Mouse (Mus musculus): ENCODE measurements around the gene Gm9508. TPM values are rescaled to one million over a fixed set of nuclear protein-coding genes. Genes with fewer than 3 reads are reported as not detected.
"Not testable (repeated sequence)": the region's sequence is repeated elsewhere in the genome, so short reads cannot be mapped to it uniquely, and the experiment has no call there.

Gene Gm9508
- polyA plus RNA-seq, 1 experiment from 2014 or later: not detected

- H3K4me3 ChIP-seq: no peak overlapping the region
- H3K27ac ChIP-seq: no peak overlapping the region
- no peak for ATAC-seq (ENCODE audit: insufficient number of reproducible peaks, low FRiP score, low TSS enrichment, low read depth)
- H3K4me1 ChIP-seq: no peaks in the 10 kb centered on the region
- no peaks in the 10 kb centered on the region for H3K36me3 ChIP-seq
- H3K27me3 ChIP-seq: no peaks in the 10 kb centered on the region
- 80% methylated on average over 3 of the region's 3 CpGs for WGBS
- no peak overlapping the region for H3K4me2 ChIP-seq
- no peaks in the 10 kb centered on the region; the same call in 1 of the 2 replicates for H3K9me3 ChIP-seq
- H3K9ac ChIP-seq: no peak overlapping the region
Observed at GRCm38 (mm10) chr10:77709831-77710230, 12.8 kb upstream of the Gm9508 start.

- H3K9ac ChIP-seq: no peak within 1 kb of the TSS
- no peaks in the 10 kb centered on the region for H3K27me3 ChIP-seq
- peaks cover 3% of the 10 kb centered on the region; the same call in 1 of the 2 replicates for H3K9me3 ChIP-seq
- no peak for ATAC-seq (ENCODE audit: insufficient number of reproducible peaks, low FRiP score, low TSS enrichment, low read depth)
- 93% methylated on average over 1 of the region's 1 CpGs for WGBS
- no peaks in the 10 kb centered on the region for H3K4me1 ChIP-seq
- H3K36me3 ChIP-seq: no peaks in the 10 kb centered on the region
- no peak within 1 kb of the TSS for H3K4me2 ChIP-seq
- no peak within 1 kb of the TSS for H3K4me3 ChIP-seq
- no peak within 1 kb of the TSS for H3K27ac ChIP-seq
Observed at GRCm38 (mm10) chr10:77706326-77706725, 9.3 kb upstream of the Gm9508 start, which contains the start of gene Gm10272. Gene Gm10272 (plus strand): TSS chr10:77706626.

GRCm38 (mm10) chr10:77690356-77690807, 6.7 kb downstream of the Gm9508 start, which contains the start of gene Gm19402:
Gene Gm19402 (minus strand): TSS chr10:77690757.
- 74% methylated on average over 3 of the region's 3 CpGs for WGBS
- not testable (repeated sequence) for H3K36me3 ChIP-seq; ATAC-seq (ENCODE audit: insufficient number of reproducible peaks, low FRiP score, low TSS enrichment, low read depth); H3K27ac ChIP-seq; H3K4me2 ChIP-seq; H3K9ac ChIP-seq; H3K9me3 ChIP-seq; H3K4me3 ChIP-seq
- Histone ChIP-seq H3K4me1 (peaks cover 12% of the 10 kb centered on the region; the same call in 1 of the 2 replicates), H3K27me3 (peaks cover 26% of the 10 kb centered on the region)

GRCm38 (mm10) chr10:77687021-77687420, 10.0 kb downstream of the Gm9508 start:
- peaks cover 11% of the 10 kb centered on the region; the same call in 1 of the 2 replicates for H3K4me1 ChIP-seq
- H3K4me2 ChIP-seq: 0 out of 2 replicates have a peak overlapping the region, but pooled peaks have one; percentile 24
- H3K9me3 ChIP-seq: no peaks in the 10 kb centered on the region
- peak overlapping the region; percentile 12 for H3K4me3 ChIP-seq
- WGBS: 18% methylated on average over 10 of the region's 10 CpGs
- peaks cover 32% of the 10 kb centered on the region for H3K27me3 ChIP-seq
- H3K9ac ChIP-seq: no peak overlapping the region
- H3K27ac ChIP-seq: 0 out of 2 replicates have a peak overlapping the region, but pooled peaks have one; percentile 12
- H3K36me3 ChIP-seq: no peaks in the 10 kb centered on the region
- ATAC-seq (ENCODE audit: insufficient number of reproducible peaks, low FRiP score, low TSS enrichment, low read depth): no peak

GRCm38 (mm10) chr10:77685895-77686664, 11.0 kb downstream of the Gm9508 start, which contains the start of gene Tspear:
Gene Tspear (plus strand): TSS chr10:77686569.
- Histone ChIP-seq H3K4me3 (peak within 1 kb of the TSS; percentile 12), H3K27ac (peak within 1 kb of the TSS; percentile 61), H3K4me2 (peak within 1 kb of the TSS; percentile 24), H3K36me3 (no peaks in the 10 kb centered on the region), H3K4me1 (peaks cover 11% of the 10 kb centered on the region; the same call in 1 of the 2 replicates), H3K9ac (no peak within 1 kb of the TSS), H3K27me3 (peaks cover 32% of the 10 kb centered on the region), H3K9me3 (no peaks in the 10 kb centered on the region)
- ATAC-seq (ENCODE audit: insufficient number of reproducible peaks, low FRiP score, low TSS enrichment, low read depth): no peak
- 10% methylated on average over 22 of the region's 22 CpGs for WGBS

- peaks cover 5% of the 10 kb centered on the region; the same call in 1 of the 2 replicates for H3K4me1 ChIP-seq
- WGBS: 15% methylated on average over 8 of the region's 8 CpGs
- ATAC-seq (ENCODE audit: insufficient number of reproducible peaks, low FRiP score, low TSS enrichment, low read depth): no peak
Observed at GRCm38 (mm10) chr10:77684181-77684580, 12.9 kb downstream of the Gm9508 start.

GRCm38 (mm10) chr10:77682994-77683393, 14.0 kb downstream of the Gm9508 start:
- Histone ChIP-seq H3K4me2 (no peak overlapping the region), H3K27ac (no peak overlapping the region), H3K9me3 (no peaks in the 10 kb centered on the region), H3K36me3 (no peaks in the 10 kb centered on the region), H3K9ac (no peak overlapping the region), H3K4me3 (no peak overlapping the region), H3K4me1 (peaks cover 8% of the 10 kb centered on the region), H3K27me3 (peaks cover 42% of the 10 kb centered on the region)
- 76% methylated on average over 7 of the region's 7 CpGs for WGBS
- no peak for ATAC-seq (ENCODE audit: insufficient number of reproducible peaks, low FRiP score, low TSS enrichment, low read depth)

More at GRCm38 (mm10) chr10:77684181-77684580, 12.9 kb downstream of the Gm9508 start:
- no peak overlapping the region for H3K9ac ChIP-seq
- no peak overlapping the region for H3K4me2 ChIP-seq
- H3K9me3 ChIP-seq: no peaks in the 10 kb centered on the region
- H3K36me3 ChIP-seq: no peaks in the 10 kb centered on the region
- peaks cover 32% of the 10 kb centered on the region for H3K27me3 ChIP-seq
- H3K4me3 ChIP-seq: no peak overlapping the region
- H3K27ac ChIP-seq: no peak overlapping the region

- Histone ChIP-seq H3K9me3 (no peaks in the 10 kb centered on the region), H3K4me2 (peak overlapping the region; percentile 83), H3K36me3 (no peaks in the 10 kb centered on the region), H3K27ac (no peak overlapping the region), H3K9ac (0 out of 2 replicates have a peak overlapping the region, but pooled peaks have one; percentile 10), H3K27me3 (peaks cover 30% of the 10 kb centered on the region), H3K4me3 (peak overlapping the region; percentile 37), H3K4me1 (peaks cover 19% of the 10 kb centered on the region)
- WGBS: under 1% methylated on average over 35 of the region's 35 CpGs
- peak; percentile 31; the same call in 1 of the 2 replicates for ATAC-seq (ENCODE audit: insufficient number of reproducible peaks, low FRiP score, low TSS enrichment, low read depth)
Observed at GRCm38 (mm10) chr10:77677562-77677961, 19.5 kb downstream of the Gm9508 start.

GRCm38 (mm10) chr10:77673765-77674164, 23.3 kb downstream of the Gm9508 start:
- H3K9ac ChIP-seq: no peak overlapping the region

GRCm38 (mm10) chr10:77671519-77671918, 25.5 kb downstream of the Gm9508 start:
- Histone ChIP-seq H3K27ac (no peak overlapping the region), H3K4me3 (no peak overlapping the region), H3K9ac (no peak overlapping the region), H3K36me3 (no peaks in the 10 kb centered on the region), H3K27me3 (0 out of 2 replicates have a peak, but pooled peaks cover 10% of the 10 kb centered on the region), H3K4me2 (no peak overlapping the region), H3K4me1 (peaks cover 16% of the 10 kb centered on the region), H3K9me3 (no peaks in the 10 kb centered on the region)
- WGBS: 60% methylated on average over 4 of the region's 4 CpGs
- ATAC-seq (ENCODE audit: insufficient number of reproducible peaks, low FRiP score, low TSS enrichment, low read depth): no peak

More at GRCm38 (mm10) chr10:77673765-77674164, 23.3 kb downstream of the Gm9508 start:
- no peaks in the 10 kb centered on the region for H3K36me3 ChIP-seq
- no peak overlapping the region for H3K27ac ChIP-seq
- no peak overlapping the region for H3K4me3 ChIP-seq
- H3K4me1 ChIP-seq: peaks cover 19% of the 10 kb centered on the region
- no peaks in the 10 kb centered on the region for H3K9me3 ChIP-seq
- no peak for ATAC-seq (ENCODE audit: insufficient number of reproducible peaks, low FRiP score, low TSS enrichment, low read depth)
- WGBS: 49% methylated on average over 13 of the region's 13 CpGs
- no peak overlapping the region for H3K4me2 ChIP-seq
- peaks cover 26% of the 10 kb centered on the region for H3K27me3 ChIP-seq

GRCm38 (mm10) chr10:77670710-77671109, 26.3 kb downstream of the Gm9508 start:
- no peak overlapping the region for H3K27ac ChIP-seq
- no peaks in the 10 kb centered on the region for H3K36me3 ChIP-seq
- 0 out of 2 replicates have a peak, but pooled peaks cover 4% of the 10 kb centered on the region for H3K27me3 ChIP-seq
- no peaks in the 10 kb centered on the region for H3K9me3 ChIP-seq
- 53% methylated on average over 4 of the region's 4 CpGs for whole genome bisulfite sequencing
- ATAC-seq (ENCODE audit: insufficient number of reproducible peaks, low FRiP score, low TSS enrichment, low read depth): no peak
- no peak overlapping the region for H3K9ac ChIP-seq
- no peak overlapping the region for H3K4me2 ChIP-seq
- H3K4me1 ChIP-seq: peaks cover 22% of the 10 kb centered on the region
- no peak overlapping the region for H3K4me3 ChIP-seq

- Histone ChIP-seq H3K4me2 (no peak overlapping the region), H3K36me3 (no peaks in the 10 kb centered on the region), H3K9me3 (no peaks in the 10 kb centered on the region), H3K27ac (no peak overlapping the region; the same call in 1 of the 2 replicates), H3K9ac (no peak overlapping the region), H3K4me3 (no peak overlapping the region), H3K27me3 (peaks cover 15% of the 10 kb centered on the region; the same call in 1 of the 2 replicates), H3K4me1 (peaks cover 29% of the 10 kb centered on the region)
- WGBS: 65% methylated on average over 4 of the region's 4 CpGs
- ATAC-seq (ENCODE audit: insufficient number of reproducible peaks, low FRiP score, low TSS enrichment, low read depth): no peak
Observed at GRCm38 (mm10) chr10:77667402-77667801, 29.6 kb downstream of the Gm9508 start.

Measured in limb, embryonic 15.5 days (tissue).